Mouse (Mus musculus) E14TG2a.4 (cell line): ENCODE results near the gene Foxred2.

ENCODE experiments used
- CTCF ChIP-seq: conservative IDR thresholded peaks from 2 replicates; pipeline ENCODE4 v1.5.1; 2014; ENCODE audit warnings: low read length
- NANOG ChIP-seq: IDR thresholded peaks from 2 replicates; pipeline ENCODE4 v1.6.1; 2014; ENCODE audit warnings: borderline replicate concordance, low read length, mixed read lengths
- POU5F1 ChIP-seq: IDR thresholded peaks from 2 replicates; pipeline ENCODE4 v1.6.1; 2014; ENCODE audit warnings: low read length, borderline replicate concordance

DNA sequence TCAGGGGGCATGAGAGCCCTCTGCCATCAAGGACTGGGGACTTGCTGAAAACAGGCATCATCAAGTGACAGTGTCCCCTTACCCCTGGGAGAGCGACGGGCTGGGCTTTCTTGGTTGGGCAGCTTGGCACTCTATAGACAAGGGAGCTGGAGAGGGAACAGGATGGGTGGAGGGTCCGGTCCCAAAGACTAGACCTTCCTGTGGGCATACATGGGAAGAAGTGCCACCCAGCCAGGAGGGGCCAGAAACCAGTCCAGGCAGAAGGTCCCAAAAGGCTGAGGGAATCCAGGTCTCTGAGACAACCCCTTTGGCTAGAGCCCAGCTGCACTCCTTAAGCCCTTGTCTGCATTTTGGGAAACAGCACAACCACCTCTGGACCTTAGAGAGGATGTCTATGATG is 42.0 kb downstream of the Foxred2 start:
- TF ChIP-seq CTCF (no peak), POU5F1 (no peak), NANOG (no peak)
